Mouse (Mus musculus) G1E (cell line): ENCODE data around the gene Coro2b.

Experiments used
- CTCF ChIP-seq: IDR thresholded peaks from 2 replicates; pipeline ENCODE4 v1.5.1; 2012; ENCODE audit warnings: low read depth, low read length, inconsistent platforms, mixed read lengths
- GATA1 ChIP-seq: IDR thresholded peaks from 2 replicates; pipeline ENCODE4 v1.6.1; 2012; ENCODE audit warnings: borderline replicate concordance, low read length, inconsistent platforms, mixed read lengths
- POLR2AphosphoS5 ChIP-seq: IDR thresholded peaks from 2 replicates; pipeline ENCODE4 v1.6.1; 2012; ENCODE audit warnings: low read depth, low read length, inconsistent platforms; ENCODE audit not compliant: insufficient replicate concordance
- TAL1 ChIP-seq: conservative IDR thresholded peaks from 2 replicates; pipeline ENCODE4 v1.6.1; 2012; ENCODE audit warnings: low read depth, low read length, inconsistent platforms, mixed read lengths

- no peak for TF ChIP-seq CTCF
- TF ChIP-seq GATA1: no peak
- no peak for TF ChIP-seq TAL1
- no peak for TF ChIP-seq POLR2AphosphoS5
Measured at GRCm38 (mm10) chr9:62555258-62555856, 18.5 kb upstream of the Coro2b start.
